Mouse (Mus musculus) MEL (cell line): ENCODE measurements around the gene Glod4. TPM values are rescaled to one million over a fixed set of nuclear protein-coding genes. Genes with fewer than 3 reads are reported as not detected.
A peak's percentile ranks its signal among the peaks of the same experiment; 100 is the strongest.

Experiments
- DNase-seq: peaks from one replicate; pipeline ENCODE4 v3.0.0; 2011; ENCODE audit warnings: low read depth, low spot score
- H3K27ac ChIP-seq: 2 replicates; pipeline ENCODE4 v1.5.1; 2012; ENCODE audit warnings: low read depth, mild to moderate bottlenecking, control low read depth, low read length, moderate library complexity; ENCODE audit not compliant: control insufficient read depth
- H3K27me3 ChIP-seq, 2 experiments: fragments of 150-350 bp in 1 of 2; sonication (generic) in 1 of 2; 2 replicates each; pipeline ENCODE4 v1.6.1; 2012; ENCODE audit warnings: low read length in 2 of 2, mild to moderate bottlenecking in 2 of 2, improper control_type of control experiment in 1 of 2, moderate library complexity in 1 of 2; ENCODE audit not compliant: insufficient read depth in 2 of 2, control insufficient read depth in 1 of 2
- H3K36me3 ChIP-seq, 2 experiments: 2 replicates each; pipeline ENCODE4 v1.6.1; 2012 to 2014; ENCODE audit warnings: low read length in 2 of 2, improper control_type of control experiment in 1 of 2, inconsistent platforms in 1 of 2, mild to moderate bottlenecking in 1 of 2; ENCODE audit not compliant: insufficient read depth in 2 of 2, control insufficient read depth in 1 of 2
- H3K4me1 ChIP-seq, 2 experiments: fragments of 150-350 bp in 1 of 2; sonication (generic) in 1 of 2; 2 replicates each; pipeline ENCODE4 v1.6.1; 2012; ENCODE audit warnings: low read length in 2 of 2, improper control_type of control experiment in 1 of 2, mild to moderate bottlenecking in 1 of 2; ENCODE audit not compliant: insufficient read depth in 2 of 2, control insufficient read depth in 1 of 2
- H3K4me3 ChIP-seq, 2 experiments: fragments of 150-350 bp in 1 of 2; sonication (generic) in 1 of 2; 2 replicates each; pipeline ENCODE4 v1.5.1; 2012; ENCODE audit warnings: low read depth in 2 of 2, low read length in 2 of 2, mild to moderate bottlenecking in 2 of 2, moderate library complexity in 2 of 2, control low read depth in 1 of 2, improper control_type of control experiment in 1 of 2; ENCODE audit not compliant: control insufficient read depth in 1 of 2, insufficient read depth in 1 of 2
- H3K79me2 ChIP-seq: 2 replicates; pipeline ENCODE4 v1.6.1; 2012; ENCODE audit warnings: mild to moderate bottlenecking, low read length, moderate library complexity; ENCODE audit not compliant: control insufficient read depth, poor library complexity, insufficient read depth
- H3K9ac ChIP-seq: 2 replicates; pipeline ENCODE4 v1.6.1; 2012; ENCODE audit warnings: low read depth, mild to moderate bottlenecking, control low read depth, low read length, moderate library complexity; ENCODE audit not compliant: control insufficient read depth, poor library complexity, severe bottlenecking
- H3K9me3 ChIP-seq: fragments of 150-350 bp; sonication (generic); replicated peaks from 2 replicates; pipeline ENCODE4 v1.6.1; 2012; ENCODE audit warnings: mild to moderate bottlenecking, low read length, improper control_type of control experiment, moderate library complexity; ENCODE audit not compliant: insufficient read depth
- CHD1 ChIP-seq: IDR thresholded peaks from 2 replicates; pipeline ENCODE4 v1.6.1; 2012; ENCODE audit warnings: low read depth, mild to moderate bottlenecking, inconsistent platforms, low read length, improper control_type of control experiment
- CTCF ChIP-seq, 3 experiments: IDR thresholded peaks in 2 of 3; conservative IDR thresholded peaks in 1 of 3; 2 replicates each; pipeline ENCODE4 v1.5.1; 2011 to 2012; ENCODE audit warnings: low read length in 3 of 3, low read depth in 2 of 3, mild to moderate bottlenecking in 2 of 3, improper control_type of control experiment in 1 of 3, inconsistent platforms in 1 of 3, mixed read lengths in 1 of 3, moderate library complexity in 1 of 3; ENCODE audit not compliant: control insufficient read depth in 1 of 3, insufficient read depth in 1 of 3, poor library complexity in 1 of 3, severe bottlenecking in 1 of 3
- ELF1 ChIP-seq: IDR thresholded peaks from 2 replicates; pipeline ENCODE4 v1.6.1; 2014; ENCODE audit warnings: low read depth, mild to moderate bottlenecking, inconsistent platforms, low read length, improper control_type of control experiment, moderate library complexity
- EP300 ChIP-seq, 2 experiments: IDR thresholded peaks; 2 replicates each; pipeline ENCODE4 v1.6.1; 2011; ENCODE audit warnings: improper control_type of control experiment in 2 of 2, low read length in 2 of 2, low read depth in 1 of 2, mild to moderate bottlenecking in 1 of 2
- ETS1 ChIP-seq: IDR thresholded peaks from 2 replicates; pipeline ENCODE4 v1.6.1; 2012; ENCODE audit warnings: low read depth, mild to moderate bottlenecking, inconsistent platforms, low read length, improper control_type of control experiment, moderate library complexity
- GABPA ChIP-seq: IDR thresholded peaks from 2 replicates; pipeline ENCODE4 v1.6.1; 2012; ENCODE audit warnings: low read depth, mild to moderate bottlenecking, inconsistent platforms, low read length, improper control_type of control experiment, moderate library complexity
- GATA1 ChIP-seq: IDR thresholded peaks from 2 replicates; pipeline ENCODE4 v1.6.1; 2011; ENCODE audit warnings: low read depth, low read length, improper control_type of control experiment
- KAT2A ChIP-seq: conservative IDR thresholded peaks from 2 replicates; pipeline ENCODE4 v1.6.1; 2012; ENCODE audit warnings: low read depth, low read length, improper control_type of control experiment, inconsistent platforms
- MAFK ChIP-seq: IDR thresholded peaks from 2 replicates; pipeline ENCODE4 v1.6.1; 2011; ENCODE audit warnings: low read depth, mild to moderate bottlenecking, low read length, improper control_type of control experiment, borderline replicate concordance
- MAZ ChIP-seq: IDR thresholded peaks from 2 replicates; pipeline ENCODE4 v1.6.1; 2012; ENCODE audit warnings: low read depth, mild to moderate bottlenecking, inconsistent platforms, low read length, improper control_type of control experiment
- MEF2A ChIP-seq: IDR thresholded peaks from 2 replicates; pipeline ENCODE4 v1.6.1; 2014; ENCODE audit warnings: low read depth, mild to moderate bottlenecking, inconsistent platforms, low read length, improper control_type of control experiment; ENCODE audit not compliant: poor library complexity, insufficient replicate concordance, severe bottlenecking; ENCODE audit errors: extremely low read depth
- MXI1 ChIP-seq: IDR thresholded peaks from 2 replicates; pipeline ENCODE4 v1.6.1; 2011; ENCODE audit warnings: mild to moderate bottlenecking, low read depth, low read length, improper control_type of control experiment
- MYC ChIP-seq: IDR thresholded peaks from 2 replicates; pipeline ENCODE4 v1.6.1; 2011; ENCODE audit warnings: low read depth, mild to moderate bottlenecking, low read length, improper control_type of control experiment, moderate library complexity
- NELFE ChIP-seq: IDR thresholded peaks from 2 replicates; pipeline ENCODE4 v1.6.1; 2011; ENCODE audit warnings: low read depth, low read length, improper control_type of control experiment
- NRF1 ChIP-seq: IDR thresholded peaks from 2 replicates; pipeline ENCODE4 v1.6.1; 2014; ENCODE audit warnings: low read depth, mild to moderate bottlenecking, inconsistent platforms, low read length, improper control_type of control experiment, moderate library complexity; ENCODE audit not compliant: poor library complexity, insufficient read depth, severe bottlenecking
- POLR2A ChIP-seq, 2 experiments: IDR thresholded peaks; 2 replicates each; pipeline ENCODE4 v1.6.1; 2011 to 2012; ENCODE audit warnings: low read length in 2 of 2, mild to moderate bottlenecking in 2 of 2, control low read depth in 1 of 2, improper control_type of control experiment in 1 of 2, low read depth in 1 of 2, moderate library complexity in 1 of 2; ENCODE audit not compliant: control insufficient read depth in 1 of 2, insufficient read depth in 1 of 2, poor library complexity in 1 of 2
- POLR2AphosphoS5 ChIP-seq: IDR thresholded peaks from 2 replicates; pipeline ENCODE4 v1.6.1; 2012; ENCODE audit warnings: low read depth, borderline replicate concordance, mild to moderate bottlenecking, inconsistent platforms, low read length, moderate library complexity, mixed read lengths
- RAD21 ChIP-seq: IDR thresholded peaks from 2 replicates; pipeline ENCODE4 v1.6.1; 2011; ENCODE audit warnings: mild to moderate bottlenecking, low read depth, low read length, improper control_type of control experiment
- SIN3A ChIP-seq: IDR thresholded peaks from 2 replicates; pipeline ENCODE4 v1.6.1; 2012; ENCODE audit warnings: low read length, improper control_type of control experiment, inconsistent platforms
- SMC3 ChIP-seq: IDR thresholded peaks from 2 replicates; pipeline ENCODE4 v1.6.1; 2011; ENCODE audit warnings: low read depth, low read length, improper control_type of control experiment
- TAL1 ChIP-seq: IDR thresholded peaks from 2 replicates; pipeline ENCODE4 v1.6.1; 2012; ENCODE audit warnings: mild to moderate bottlenecking, inconsistent platforms, low read length, moderate library complexity, mixed read lengths
- TBP ChIP-seq: IDR thresholded peaks from 2 replicates; pipeline ENCODE4 v1.8.0; 2011; ENCODE audit warnings: low read depth, low read length, improper control_type of control experiment
- TCF12 ChIP-seq: IDR thresholded peaks from 2 replicates; pipeline ENCODE4 v1.6.1; 2014; ENCODE audit warnings: low read depth, mild to moderate bottlenecking, inconsistent platforms, low read length, improper control_type of control experiment, moderate library complexity
- USF1 ChIP-seq: IDR thresholded peaks from 2 replicates; pipeline ENCODE4 v1.6.1; 2014; ENCODE audit warnings: low read depth, mild to moderate bottlenecking, inconsistent platforms, low read length, improper control_type of control experiment, moderate library complexity
- ZC3H11A ChIP-seq: IDR thresholded peaks from 2 replicates; pipeline ENCODE4 v1.6.1; 2012; ENCODE audit warnings: low read depth, mild to moderate bottlenecking, inconsistent platforms, low read length, improper control_type of control experiment
- ZKSCAN1 ChIP-seq: IDR thresholded peaks from 2 replicates; pipeline ENCODE4 v1.6.1; 2012; ENCODE audit warnings: low read depth, mild to moderate bottlenecking, inconsistent platforms, low read length, improper control_type of control experiment, moderate library complexity
- ZNF384 ChIP-seq: IDR thresholded peaks from 2 replicates; pipeline ENCODE4 v1.6.1; 2012; ENCODE audit warnings: low read depth, mild to moderate bottlenecking, inconsistent platforms, low read length, improper control_type of control experiment
- polyA plus RNA-seq, 2 experiments: library from polyadenylated mRNA; stranded (reverse) in 1 of 2; unstranded in 1 of 2; fragments of >175 nt in 1 of 2; fragments of >200 nt in 1 of 2; gene quantifications; 2 replicates each; pipeline versions ENCODE4 v1.2.1 to v1.2.4; 2012; ENCODE audit warnings: low replicate concordance in 2 of 2, low read depth in 1 of 2; ENCODE audit not compliant: insufficient read length in 2 of 2, insufficient read depth in 1 of 2, missing spikeins in 1 of 2
- total RNA-seq: library from RNA; depleted of rRNA; stranded (reverse); fragments of 300-350 nt; gene quantifications from 2 replicates; pipeline ENCODE4 v1.2.3, GENCODE M21; 2012

Glod4 gene
- total and polyA plus RNA-seq, 3 experiments = 63.9 to 139 TPM; not detected in 1

DNA sequence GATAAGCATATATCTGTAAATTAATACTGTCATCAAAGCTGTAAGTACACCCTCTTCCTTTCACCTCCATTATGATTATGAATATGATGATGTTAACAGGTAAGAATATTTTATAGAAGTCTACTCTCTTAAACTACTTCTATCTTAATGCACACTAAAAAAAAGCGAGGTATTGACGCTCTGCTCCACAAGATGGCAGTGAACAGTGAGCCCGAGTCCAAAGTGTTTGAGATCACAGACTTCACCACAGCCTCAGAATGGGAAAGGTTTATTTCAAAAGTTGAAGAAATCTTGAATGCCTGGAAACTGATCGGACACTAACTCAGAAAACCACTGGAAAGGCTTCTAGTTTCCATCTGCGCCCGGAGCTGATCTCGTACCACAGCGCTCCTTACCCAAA lies 149.9 kb downstream of the Glod4 start:
- no peak overlapping the region for H3K4me3 ChIP-seq
- H3K36me3 ChIP-seq = no peaks in the 10 kb centered on the region; a peak in 2 of 4 replicates
- no peak overlapping the region for H3K9ac ChIP-seq
- DNase-seq = no peak
- TF ChIP-seq ZC3H11A (no peak), TCF12 (no peak), GATA1 (no peak), ZKSCAN1 (no peak), POLR2AphosphoS5 (no peak), SIN3A (no peak), SMC3 (peak; percentile 27), POLR2A (IDR thresholded peaks at IDR 0.05; ENCODE audit: control insufficient read depth in 1 of 2, insufficient read depth in 1 of 2, low read depth in 1 of 2, low read length in 2 of 2, poor library complexity in 1 of 2) (no peak), MYC (no peak), MAZ (no peak), USF1 (no peak), MEF2A (no peak), ETS1 (no peak), GABPA (no peak), RAD21 (peak; percentile 1; the same call in 1 of the 2 replicates), ELF1 (no peak), CTCF (IDR thresholded peaks at IDR 0.05 in 2 of 3, conservative IDR thresholded peaks at IDR 0.05 in 1 of 3; ENCODE audit: control insufficient read depth in 1 of 3, insufficient read depth in 1 of 3, low read depth in 2 of 3, low read length in 3 of 3, poor library complexity in 1 of 3, severe bottlenecking in 1 of 3) (peak in 2 of 3 experiments; percentile 9 to 18; a peak in 2 of 6 replicates), NELFE (no peak), NRF1 (no peak)
- TF ChIP-seq, all 39 proteins: peak for 3
- Histone ChIP-seq H3K79me2 (no peaks in the 10 kb centered on the region), H3K27ac (no peak overlapping the region), H3K4me1 (peaks cover 0 to 3% of the 10 kb centered on the region in 2 experiments; a peak in 2 of 4 replicates), H3K27me3 (no peaks in the 10 kb centered on the region), H3K9me3 (no peaks in the 10 kb centered on the region)

- Histone ChIP-seq H3K9me3 (no peaks in the 10 kb centered on the region), H3K9ac (no peak overlapping the region), H3K79me2 (no peaks in the 10 kb centered on the region), H3K4me1 (peaks cover 9 to 14% of the 10 kb centered on the region in 2 experiments), H3K36me3 (peaks cover 0 to 11% of the 10 kb centered on the region in 2 experiments), H3K27me3 (no peaks in the 10 kb centered on the region), H3K4me3 (no peak overlapping the region), H3K27ac (no peak overlapping the region)
- DNase-seq = no peak
- TF ChIP-seq MAFK = no peak
- no peak for TF ChIP-seq MAZ
- no peak for TF ChIP-seq TBP
- no peak for TF ChIP-seq KAT2A
- no peak for TF ChIP-seq TAL1
- no peak for TF ChIP-seq EP300 (IDR thresholded peaks at IDR 0.05; ENCODE audit: low read depth in 1 of 2, low read length in 2 of 2)
- TF ChIP-seq TCF12 = no peak
- TF ChIP-seq MXI1 = no peak
- TF ChIP-seq ZKSCAN1 = no peak
- no peak for TF ChIP-seq NELFE
- no peak for TF ChIP-seq ELF1
- TF ChIP-seq MEF2A = no peak
- no peak for TF ChIP-seq CHD1
- TF ChIP-seq GABPA = no peak
- no peak for TF ChIP-seq NRF1
- TF ChIP-seq POLR2A (IDR thresholded peaks at IDR 0.05; ENCODE audit: control insufficient read depth in 1 of 2, insufficient read depth in 1 of 2, low read depth in 1 of 2, low read length in 2 of 2, poor library complexity in 1 of 2) = no peak
- TF ChIP-seq SIN3A = no peak
- no peak for TF ChIP-seq ZNF384
Observed at GRCm38 (mm10) chr11:76089776-76090175, 153.7 kb downstream of the Glod4 start.
